Mouse (Mus musculus) layer of hippocampus, adult 2 months (tissue): ENCODE measurements around the gene Mfsd4b1. TPM values are rescaled to one million over a fixed set of nuclear protein-coding genes. Genes with fewer than 3 reads are reported as not detected.
"Not testable (repeated sequence)": the region's sequence is repeated elsewhere in the genome, so short reads cannot be mapped to it uniquely, and the experiment has no call there.

Source experiments
- DNase-seq, 2 experiments: peaks; one replicate each; pipeline ENCODE4 v3.0.0; 2022; ENCODE audit warnings: low spot score in 2 of 2
- H3K27ac ChIP-seq: fragments of 200-600 bp; 2 replicates; pipeline ENCODE4 v1.8.1; 2022
- H3K4me3 ChIP-seq: fragments of 200-600 bp; 2 replicates; pipeline ENCODE4 v1.8.1; 2022; ENCODE audit warnings: mild to moderate bottlenecking
- CTCF ChIP-seq: fragments of 200-600 bp; conservative IDR thresholded peaks from 2 replicates; pipeline ENCODE4 v1.8.1; 2022; ENCODE audit warnings: antibody characterized with exemption, mild to moderate bottlenecking, moderate library complexity
- total RNA-seq, 2 experiments: library from RNA; stranded (reverse); gene quantifications; 2 replicates each; pipeline ENCODE4 v1.2.3; 2021

Gene Mfsd4b1
- total RNA-seq, 2 experiments from 2014 or later: 1.2 to 1.7 TPM

DNA sequence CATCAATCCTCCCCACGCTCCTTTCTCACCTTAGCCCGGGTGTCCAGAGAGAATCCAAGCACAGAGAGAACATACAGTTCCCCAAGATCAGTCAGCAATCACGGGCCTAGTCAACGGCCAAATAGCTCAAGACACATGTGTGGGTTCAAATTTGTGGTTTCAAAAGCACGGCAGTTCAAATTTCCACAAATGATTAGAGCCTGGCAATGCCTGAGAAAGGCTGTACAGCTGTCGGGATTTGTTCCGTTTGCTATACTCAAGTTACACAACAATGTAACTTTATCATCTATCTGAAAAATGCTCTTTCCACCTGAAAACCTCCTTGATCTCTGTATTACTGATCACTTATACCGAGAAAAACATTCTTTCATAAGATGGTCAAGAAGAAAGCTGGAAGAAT lies 492 bp upstream of the Mfsd4b1 start:
- Histone ChIP-seq H3K4me3 (peak overlapping the region; percentile 76), H3K27ac (peak overlapping the region; percentile 96)
- no peak for DNase-seq
- TF ChIP-seq CTCF: no peak

DNA sequence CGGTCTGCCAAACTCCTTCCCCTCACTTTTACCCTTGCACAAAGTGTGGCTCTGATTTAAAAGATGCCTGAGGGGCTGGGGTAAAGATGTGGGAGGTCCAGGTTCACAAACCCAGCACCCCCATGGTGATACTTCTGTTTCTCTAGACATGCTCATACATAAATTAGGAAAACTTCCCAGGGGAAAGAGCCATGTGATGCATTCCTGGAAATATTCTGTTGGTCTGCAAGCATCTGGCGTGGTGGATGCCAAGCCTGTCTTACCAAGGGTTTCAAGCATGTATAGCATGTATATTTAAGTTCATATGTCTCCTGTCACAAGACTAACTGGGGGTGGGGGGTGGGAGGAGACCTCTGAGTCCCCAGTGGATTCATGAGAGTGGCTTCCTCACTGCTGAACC lies 4.7 kb downstream of the Mfsd4b1 start:
- Histone ChIP-seq H3K4me3 (no peak overlapping the region), H3K27ac (no peak overlapping the region)
- TF ChIP-seq CTCF: no peak
- DNase-seq: no peak

DNA sequence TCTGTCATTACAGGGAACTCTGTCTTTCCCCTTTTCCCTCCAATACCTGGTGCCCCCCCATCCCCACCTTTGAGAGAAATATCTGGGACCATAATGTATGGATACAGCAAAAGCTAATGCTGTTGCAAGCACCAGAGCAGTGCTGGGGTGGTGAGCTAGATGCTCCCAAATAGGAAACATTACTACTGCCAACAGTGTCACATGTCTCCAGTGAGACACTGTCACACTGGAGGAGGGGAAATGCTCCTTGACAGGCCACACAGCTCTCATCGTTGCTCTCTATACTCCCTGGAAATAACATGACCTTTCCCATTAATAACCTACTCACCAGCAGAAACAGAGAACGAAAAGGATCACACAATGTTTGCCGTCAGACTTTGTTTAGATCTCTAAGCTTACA lies 5.6 kb downstream of the Mfsd4b1 start:
- H3K4me3 ChIP-seq: no peak overlapping the region
- H3K27ac ChIP-seq: no peak overlapping the region
- no peak for TF ChIP-seq CTCF
- no peak for DNase-seq

DNA sequence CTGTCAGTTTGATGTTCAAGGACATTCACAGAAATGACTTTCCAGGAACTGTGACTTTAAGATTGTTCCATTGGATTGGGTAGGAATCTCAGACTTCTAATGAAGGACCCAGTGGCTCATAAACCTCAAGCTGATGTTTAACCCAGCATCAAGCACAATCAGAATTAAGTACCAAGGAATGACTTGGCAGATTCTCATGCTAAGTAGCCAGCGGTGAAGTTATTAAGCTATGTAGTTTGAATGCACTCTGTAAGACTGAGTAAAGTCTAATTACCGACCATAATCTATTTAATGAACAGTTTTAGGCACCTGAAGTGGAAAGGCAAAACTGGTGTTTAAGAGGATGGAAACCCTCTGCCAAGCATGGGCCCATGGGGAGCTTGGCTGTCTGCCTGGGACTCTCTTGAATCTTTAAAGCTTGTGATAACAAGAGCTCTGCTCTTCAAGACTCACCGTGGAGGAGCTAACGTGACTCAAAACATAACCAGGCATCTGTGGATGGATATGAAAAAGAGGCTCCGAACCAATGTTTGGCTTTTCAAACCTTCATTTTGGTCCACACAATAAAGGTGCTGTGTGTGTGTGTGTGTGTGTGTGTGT lies 6.7 kb downstream of the Mfsd4b1 start:
- no peak for TF ChIP-seq CTCF
- no peak overlapping the region for H3K27ac ChIP-seq

GRCm38 (mm10) chr10:40009591-40009990 lies 15.5 kb downstream of the Mfsd4b1 start:
- TF ChIP-seq CTCF: no peak
- H3K4me3 ChIP-seq: no peak overlapping the region
- DNase-seq: no peak
- H3K27ac ChIP-seq: no peak overlapping the region

More for the DNA sequence above, 6.7 kb downstream of the Mfsd4b1 start:
- DNase-seq: no peak
- H3K4me3 ChIP-seq: no peak overlapping the region

GRCm38 (mm10) chr10:40008847-40009246 lies 16.2 kb downstream of the Mfsd4b1 start:
- not testable (repeated sequence) for H3K4me3 ChIP-seq, H3K27ac ChIP-seq, DNase-seq

DNA sequence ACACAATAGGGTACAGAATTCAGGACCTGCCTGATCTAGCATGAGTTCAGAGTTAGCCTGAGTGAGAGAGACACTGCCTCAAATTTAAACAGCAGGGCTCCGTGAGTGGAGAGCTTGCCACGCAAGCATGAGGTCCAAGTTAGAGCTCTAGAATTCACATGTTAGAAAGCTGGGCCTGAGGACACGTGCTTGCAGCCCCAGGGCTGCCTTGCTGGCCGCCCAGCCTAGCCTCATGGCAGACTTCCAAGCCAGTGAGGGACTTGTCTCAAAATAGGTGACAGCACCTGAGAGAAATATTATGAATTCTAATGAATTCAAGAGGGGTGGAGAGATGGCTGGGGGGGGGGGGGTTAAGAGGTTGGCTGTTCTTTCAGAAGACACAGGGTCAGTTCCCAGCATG lies 17.1 kb downstream of the Mfsd4b1 start:
- no peak for TF ChIP-seq CTCF

DNA sequence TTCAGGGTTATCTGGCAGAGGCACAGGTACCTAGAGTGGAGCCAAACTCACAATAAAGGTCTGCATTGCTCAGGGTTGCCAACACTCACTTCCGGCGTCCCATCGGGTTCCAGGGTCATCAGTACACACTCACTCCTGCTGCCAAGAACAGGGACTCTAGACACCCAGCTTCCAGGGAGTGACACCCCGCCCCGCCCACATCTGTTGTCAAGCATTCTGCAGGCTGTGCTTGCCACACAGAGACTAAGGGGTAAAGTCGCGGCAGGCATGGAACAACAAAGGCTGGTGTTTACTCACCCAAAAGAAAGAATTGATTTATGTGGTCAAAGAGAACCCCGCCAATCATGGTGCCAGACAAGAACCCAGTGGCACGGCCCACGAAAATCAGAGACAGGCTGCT lies 18.1 kb downstream of the Mfsd4b1 start:
- DNase-seq: no peak
- no peak for TF ChIP-seq CTCF
- Histone ChIP-seq H3K4me3 (no peak overlapping the region), H3K27ac (no peak overlapping the region)

More for the DNA sequence above, 17.1 kb downstream of the Mfsd4b1 start:
- no peak for DNase-seq
- H3K4me3 ChIP-seq: no peak overlapping the region
- no peak overlapping the region for H3K27ac ChIP-seq

GRCm38 (mm10) chr10:40000746-40001145 lies 24.3 kb downstream of the Mfsd4b1 start:
- no peak for TF ChIP-seq CTCF
- no peak for DNase-seq
- no peak overlapping the region for H3K27ac ChIP-seq
- no peak overlapping the region for H3K4me3 ChIP-seq

GRCm38 (mm10) chr10:39991155-39991554 lies 33.9 kb downstream of the Mfsd4b1 start:
- no peak for TF ChIP-seq CTCF
- Histone ChIP-seq H3K4me3 (no peak overlapping the region), H3K27ac (no peak overlapping the region)
- no peak for DNase-seq

- no peak within 1 kb of the TSS for H3K4me3 ChIP-seq
- DNase-seq: no peak
- no peak within 1 kb of the TSS for H3K27ac ChIP-seq
- TF ChIP-seq CTCF: no peak
Observed at GRCm38 (mm10) chr10:39986466-39986865, 38.6 kb downstream of the Mfsd4b1 start, which contains the start of gene Mfsd4b5. TSS of gene Mfsd4b5 (minus strand) at chr10:39986646.

- Histone ChIP-seq H3K27ac (no peak overlapping the region), H3K4me3 (no peak overlapping the region)
- TF ChIP-seq CTCF: no peak
- no peak for DNase-seq
Observed at GRCm38 (mm10) chr10:39982604-39983003, 42.5 kb downstream of the Mfsd4b1 start.

DNA sequence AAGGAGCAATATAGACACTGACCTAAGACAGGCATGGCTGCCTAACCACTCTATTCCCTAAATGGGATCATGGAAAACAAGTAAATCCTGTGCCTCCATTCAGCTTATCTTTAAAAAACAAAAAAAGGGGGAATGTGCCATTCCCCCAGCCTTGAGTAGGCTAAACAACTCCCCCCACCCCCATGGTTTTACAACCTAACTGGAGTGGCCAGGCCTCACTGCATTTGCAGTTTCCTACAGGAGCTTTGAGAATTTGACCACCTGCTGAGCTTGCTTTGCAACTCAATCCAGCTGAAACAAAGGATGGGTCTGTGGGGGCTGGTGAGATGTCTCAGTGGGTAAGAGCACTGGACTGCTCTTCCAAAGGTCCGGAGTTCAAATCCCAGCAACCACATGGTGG lies 46.8 kb downstream of the Mfsd4b1 start:
- DNase-seq: no peak
- no peak for TF ChIP-seq CTCF
- Histone ChIP-seq H3K27ac (no peak overlapping the region), H3K4me3 (no peak overlapping the region)

- no peak overlapping the region for H3K27ac ChIP-seq
- no peak for DNase-seq
- no peak overlapping the region for H3K4me3 ChIP-seq
- no peak for TF ChIP-seq CTCF
Observed at GRCm38 (mm10) chr10:39977346-39977745, 47.7 kb downstream of the Mfsd4b1 start.
